Mouse (Mus musculus) activated CD4-positive, CD25-positive, alpha-beta regulatory T cell, adult 4 months (primary cell): ENCODE data around the gene Ptgir. TPM values are rescaled to one million over a fixed set of nuclear protein-coding genes. Genes with fewer than 3 reads are reported as not detected.
"Not testable (repeated sequence)": the region's sequence is repeated elsewhere in the genome, so short reads cannot be mapped to it uniquely, and the experiment has no call there.

Source experiments
- ATAC-seq: one replicate; pipeline ENCODE4 v1.8.0; 2017
- polyA plus RNA-seq, 2 experiments: library from polyadenylated mRNA; unstranded; fragments of 100-300 nt; shearing (Covaris generic); gene quantifications; one replicate each; pipeline ENCODE4 v1.2.1; 2017

The Ptgir gene
- polyA plus RNA-seq, 2 experiments from 2014 or later = 11.8 to 13.2 TPM

- no peak for ATAC-seq
Observed at GRCm38 (mm10) chr7:16944808-16945315, 38.6 kb downstream of the Ptgir start.

GRCm38 (mm10) chr7:16945419-16945818 is 39.1 kb downstream of the Ptgir start:
- ATAC-seq = no peak

GRCm38 (mm10) chr7:16946441-16947348 is 40.4 kb downstream of the Ptgir start:
- no peak for ATAC-seq

GRCm38 (mm10) chr7:16947349-16947895 is 41.1 kb downstream of the Ptgir start:
- no peak for ATAC-seq

- ATAC-seq = no peak
Observed at GRCm38 (mm10) chr7:16947959-16948361, 41.7 kb downstream of the Ptgir start.

GRCm38 (mm10) chr7:16948923-16949458 is 42.7 kb downstream of the Ptgir start:
- no peak for ATAC-seq

- peak; percentile 68 for ATAC-seq
Observed at GRCm38 (mm10) chr7:16949908-16950841, 43.9 kb downstream of the Ptgir start.

GRCm38 (mm10) chr7:16950861-16951635 is 44.8 kb downstream of the Ptgir start:
- peak; percentile 87 for ATAC-seq

- ATAC-seq = not testable (repeated sequence)
Observed at GRCm38 (mm10) chr7:16953776-16954175, 47.5 kb downstream of the Ptgir start.

GRCm38 (mm10) chr7:16955712-16956111 is 49.4 kb downstream of the Ptgir start:
- no peak for ATAC-seq

GRCm38 (mm10) chr7:16956410-16957265 is 50.3 kb downstream of the Ptgir start:
- no peak for ATAC-seq

- ATAC-seq = no peak
Observed at GRCm38 (mm10) chr7:16959539-16960187, 53.4 kb downstream of the Ptgir start, which contains the start of gene Pnmal1. Gene Pnmal1, plus strand, starts transcription at chr7:16959679.

Other genes with a start within 250 kb of the Ptgir start
- gene Ceacam15, start 230.8 kb upstream of the Ptgir start, polyA plus RNA-seq = under 1 TPM in 1 of 2 experiments, not detected in 1; 0.32 TPM
- not detected for gene Ceacam9, start 184.6 kb upstream of the Ptgir start, polyA plus RNA-seq
- gene Ap2s1, start 168.1 kb upstream of the Ptgir start, polyA plus RNA-seq = 100 to 1,000 TPM; 101 to 111 TPM
- 100 to 1,000 TPM; 143 to 179 TPM for gene Slc1a5, start 125.2 kb upstream of the Ptgir start, polyA plus RNA-seq
- gene Strn4, start 90.6 kb upstream of the Ptgir start, polyA plus RNA-seq = 10 to 100 TPM; 23.0 to 23.1 TPM
- 1 to 10 TPM; 6.5 to 7.5 TPM for gene Fkrp, start 89.8 kb upstream of the Ptgir start, polyA plus RNA-seq
- gene Prkd2, start 63.6 kb upstream of the Ptgir start, polyA plus RNA-seq = 10 to 100 TPM; 45.7 to 47.6 TPM
- not detected for gene Dact3, start 31.2 kb upstream of the Ptgir start, polyA plus RNA-seq
- not detected for gene Gng8, start 14.7 kb upstream of the Ptgir start, polyA plus RNA-seq
- 100 to 1,000 TPM; 106 to 159 TPM for gene Calm3, start 17.6 kb downstream of the Ptgir start, polyA plus RNA-seq
- gene Pnmal2, start 38.2 kb downstream of the Ptgir start, polyA plus RNA-seq = not detected
- gene Pnmal1, start 53.2 kb downstream of the Ptgir start, polyA plus RNA-seq = not detected
- gene Gm42372, start 76.6 kb downstream of the Ptgir start, polyA plus RNA-seq = 1 to 10 TPM; 3.6 to 4.2 TPM
- gene Ccdc8, start 86.2 kb downstream of the Ptgir start, polyA plus RNA-seq = under 1 TPM in 1 of 2 experiments, not detected in 1; 0.16 TPM
- 10 to 100 TPM; 49.6 to 63.3 TPM for gene Ppp5c, start 121.4 kb downstream of the Ptgir start, polyA plus RNA-seq
- gene Hif3a, start 155.9 kb downstream of the Ptgir start, polyA plus RNA-seq = under 1 TPM; 0.32 to 0.49 TPM
- gene Psg16, start 167.6 kb downstream of the Ptgir start, polyA plus RNA-seq = 1 to 10 TPM in 1 of 2 experiments, not detected in 1; 1.1 TPM
- gene Ceacam3, start 243.8 kb downstream of the Ptgir start, polyA plus RNA-seq = not detected